Mouse (Mus musculus) ES-E14 (cell line): ENCODE data around the gene Cd164. TPM values are rescaled to one million over a fixed set of nuclear protein-coding genes. Genes with fewer than 3 reads are reported as not detected.

Experiments used
- DNase-seq: peaks from one replicate; pipeline ENCODE4 v3.0.0-alpha.2; 2013; ENCODE audit warnings: low read depth, low spot score
- H3K27ac ChIP-seq: 2 replicates; pipeline ENCODE4 v1.5.1; 2012; ENCODE audit warnings: low read depth, mild to moderate bottlenecking, low read length, moderate library complexity, mixed read lengths; ENCODE audit not compliant: poor library complexity, insufficient read depth, severe bottlenecking
- H3K36me3 ChIP-seq: 2 replicates; pipeline ENCODE4 v1.6.1; 2012; ENCODE audit warnings: mild to moderate bottlenecking, low read length, moderate library complexity, mixed read lengths; ENCODE audit not compliant: control insufficient read depth, poor library complexity, insufficient read depth, severe bottlenecking
- H3K4me1 ChIP-seq, 2 experiments: fragments of 150-350 bp in 1 of 2; sonication (generic) in 1 of 2; 2 replicates each; pipeline ENCODE4 v1.6.1; 2012; ENCODE audit warnings: low read length in 2 of 2, mild to moderate bottlenecking in 1 of 2, mixed read lengths in 1 of 2; ENCODE audit not compliant: control insufficient read depth in 2 of 2, insufficient read depth in 2 of 2, poor library complexity in 1 of 2
- H3K4me3 ChIP-seq, 2 experiments: fragments of 150-350 bp in 1 of 2; sonication (generic) in 1 of 2; 2 replicates each; pipeline ENCODE4 v1.5.1; 2012; ENCODE audit warnings: low read length in 2 of 2, low read depth in 1 of 2, mild to moderate bottlenecking in 1 of 2, mixed read lengths in 1 of 2; ENCODE audit not compliant: insufficient read depth in 1 of 2, poor library complexity in 1 of 2, severe bottlenecking in 1 of 2
- H3K9ac ChIP-seq: 2 replicates; pipeline ENCODE4 v1.6.1; 2012; ENCODE audit warnings: low read depth, mild to moderate bottlenecking, low read length, mixed read lengths; ENCODE audit not compliant: poor library complexity, insufficient read depth, severe bottlenecking
- H3K9me3 ChIP-seq: fragments of 150-350 bp; sonication (generic); 2 replicates; pipeline ENCODE4 v1.6.1; 2012; ENCODE audit warnings: low read depth, mild to moderate bottlenecking, low read length; ENCODE audit not compliant: control insufficient read depth, insufficient read depth
- CHD2 ChIP-seq: IDR thresholded peaks from 2 replicates; pipeline ENCODE4 v1.6.1; 2014; ENCODE audit warnings: mild to moderate bottlenecking, low read depth, low read length, inconsistent platforms
- HCFC1 ChIP-seq: IDR thresholded peaks from 2 replicates; pipeline ENCODE4 v1.6.1; 2012; ENCODE audit warnings: low read length, inconsistent platforms, borderline replicate concordance; ENCODE audit not compliant: insufficient read depth
- MAFK ChIP-seq: IDR thresholded peaks from 2 replicates; pipeline ENCODE4 v1.6.1; 2014; ENCODE audit warnings: mild to moderate bottlenecking, low read depth, low read length, inconsistent platforms; ENCODE audit not compliant: insufficient read depth
- ZC3H11A ChIP-seq: IDR thresholded peaks from 2 replicates; pipeline ENCODE4 v1.6.1; 2012; ENCODE audit warnings: low read depth, mild to moderate bottlenecking, inconsistent platforms, low read length, borderline replicate concordance
- ZNF384 ChIP-seq: IDR thresholded peaks from 2 replicates; pipeline ENCODE4 v1.6.1; 2012; ENCODE audit warnings: low read depth, low read length, inconsistent platforms
- in situ Hi-C, 2 experiments: fragments of 600-800 bp; cut with MboI; formaldehyde crosslinking; loops; one replicate each; pipeline ENCODE4 v1.15.1; 2025; ENCODE audit warnings: low sequenced_read_pairs in 2 of 2, inconsistent platforms in 1 of 2; ENCODE audit not compliant: unreplicated experiment in 2 of 2
- total RNA-seq: library from RNA; depleted of rRNA; stranded (reverse); fragments of 300-350 nt; gene quantifications from 2 replicates; pipeline ENCODE4 v1.2.3, GENCODE M21; 2012

Cd164 gene
- total RNA-seq, 1 experiment: 127 TPM

DNA sequence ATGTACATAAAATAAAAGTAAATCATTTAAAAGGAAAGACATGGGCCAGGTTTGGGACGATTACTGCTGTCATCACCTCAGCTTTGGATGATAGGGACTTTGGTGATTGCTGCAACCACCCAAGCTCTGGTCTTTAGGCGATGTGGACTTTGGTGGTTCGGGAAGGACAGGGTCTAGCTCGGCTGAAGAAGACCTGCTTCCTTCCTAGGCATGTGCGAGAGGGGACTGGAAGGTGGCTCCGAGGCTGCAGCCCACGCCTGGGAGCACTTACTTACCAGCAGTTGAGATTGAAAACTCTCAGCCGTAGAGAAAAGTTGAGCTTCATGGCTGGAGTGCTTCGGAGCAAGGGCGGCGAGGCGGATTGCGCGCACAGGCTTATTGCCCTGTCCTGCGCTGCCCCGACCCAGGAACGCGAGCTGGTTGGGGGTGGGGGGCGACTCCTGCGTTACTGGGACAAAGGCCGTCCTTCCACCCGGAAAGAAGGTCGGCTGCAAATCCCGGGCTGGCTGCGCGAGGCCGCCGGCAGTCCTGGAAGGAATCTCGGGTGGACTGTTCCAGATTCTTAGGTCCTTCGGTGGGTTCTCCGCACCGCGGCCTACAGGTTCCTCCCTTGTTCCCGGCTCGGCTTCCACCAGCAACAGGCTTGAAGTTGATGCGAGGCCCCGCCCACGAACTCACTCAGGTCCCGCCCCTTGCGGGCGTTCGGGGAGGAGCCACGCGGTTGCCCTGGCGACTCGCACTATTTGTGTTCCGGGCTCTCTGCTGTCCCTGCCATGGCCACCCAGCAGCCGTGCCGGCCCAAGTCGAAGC, 29.3 kb upstream of the Cd164 start, which contains the start of the genes Smpd2 and Ppil6:
TSS of gene Smpd2 (minus strand) at position 662 of the 810 bp plus-strand sequence.
TSS of gene Ppil6 (plus strand) at position 732 of the 810 bp plus-strand sequence.
- Histone ChIP-seq H3K4me3 (peak within 1 kb of the TSS; percentile 74 to 78), H3K4me1 (peaks cover 4 to 9% of the 10 kb centered on the region in 2 experiments; a peak in 1 of 4 replicates), H3K9ac (peak within 1 kb of the TSS; percentile 77), H3K9me3 (no peaks in the 10 kb centered on the region), H3K27ac (no peak within 1 kb of the TSS), H3K36me3 (peaks cover 29% of the 10 kb centered on the region)
- peak; percentile 89 for DNase-seq
- TF ChIP-seq MAFK: no peak
- no peak for TF ChIP-seq ZC3H11A
- no peak for TF ChIP-seq HCFC1
- no peak for TF ChIP-seq CHD2
- TF ChIP-seq ZNF384: no peak
- in situ Hi-C loops: no loop called here

DNA sequence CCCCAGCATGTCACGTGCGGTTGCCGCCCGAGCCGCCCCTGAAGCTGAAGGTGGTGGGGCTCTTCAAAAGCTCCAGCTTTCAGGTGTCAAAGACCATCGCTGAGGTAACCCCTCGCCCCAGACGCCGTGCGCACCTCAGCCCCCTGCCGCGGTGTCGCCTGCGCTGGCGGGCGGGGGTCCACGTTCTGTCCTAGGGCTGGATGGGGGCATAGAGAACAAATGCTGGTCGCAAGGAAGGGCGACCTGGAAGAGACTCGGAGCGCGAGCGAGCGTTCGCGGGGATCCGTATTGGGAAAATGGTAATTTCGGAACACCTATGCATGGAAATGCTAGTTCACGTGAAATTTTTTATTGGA, 28.7 kb upstream of the Cd164 start:
- no peak overlapping the region for H3K27ac ChIP-seq
- H3K4me3 ChIP-seq: peak overlapping the region; percentile 74 to 78
- H3K4me1 ChIP-seq: peaks cover 4 to 9% of the 10 kb centered on the region in 2 experiments; a peak in 1 of 4 replicates
- H3K9me3 ChIP-seq: no peaks in the 10 kb centered on the region
- TF ChIP-seq MAFK (no peak), HCFC1 (no peak), CHD2 (no peak), ZNF384 (no peak), ZC3H11A (no peak)
- in situ Hi-C loops: no loop called here
- H3K36me3 ChIP-seq: peaks cover 29% of the 10 kb centered on the region
- H3K9ac ChIP-seq: peak overlapping the region; percentile 38
- DNase-seq: no peak

DNA sequence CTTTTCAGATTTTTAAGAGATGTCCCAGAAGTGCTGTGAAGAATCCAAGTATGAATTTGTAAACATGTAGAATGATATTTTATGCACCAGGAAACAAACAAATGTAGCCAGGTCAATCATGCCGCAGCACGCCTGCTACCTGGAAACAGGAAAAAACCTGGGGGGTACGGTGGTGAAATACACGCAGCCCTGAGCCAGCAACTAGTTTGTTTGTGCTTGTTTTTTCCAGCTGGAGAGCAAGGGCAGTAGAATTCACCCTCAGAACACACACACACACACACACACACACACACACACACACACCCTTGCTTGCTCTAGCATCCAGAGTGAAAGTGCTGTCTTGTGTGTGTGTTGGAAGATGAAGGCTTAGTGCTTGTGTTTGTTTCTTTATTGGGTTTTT, 28.1 kb upstream of the Cd164 start:
- TF ChIP-seq HCFC1 (no peak), ZNF384 (no peak), CHD2 (no peak), MAFK (no peak), ZC3H11A (no peak)
- peaks cover 23% of the 10 kb centered on the region for H3K36me3 ChIP-seq
- H3K4me1 ChIP-seq: peaks cover 4 to 9% of the 10 kb centered on the region in 2 experiments; a peak in 1 of 4 replicates
- peak overlapping the region in 1 of 2 experiments; percentile 78; a peak in 1 of 4 replicates for H3K4me3 ChIP-seq
- no peak overlapping the region for H3K9ac ChIP-seq
- H3K27ac ChIP-seq: no peak overlapping the region
- no peak for DNase-seq
- H3K9me3 ChIP-seq: no peaks in the 10 kb centered on the region
- in situ Hi-C loops: no loop called here

DNA sequence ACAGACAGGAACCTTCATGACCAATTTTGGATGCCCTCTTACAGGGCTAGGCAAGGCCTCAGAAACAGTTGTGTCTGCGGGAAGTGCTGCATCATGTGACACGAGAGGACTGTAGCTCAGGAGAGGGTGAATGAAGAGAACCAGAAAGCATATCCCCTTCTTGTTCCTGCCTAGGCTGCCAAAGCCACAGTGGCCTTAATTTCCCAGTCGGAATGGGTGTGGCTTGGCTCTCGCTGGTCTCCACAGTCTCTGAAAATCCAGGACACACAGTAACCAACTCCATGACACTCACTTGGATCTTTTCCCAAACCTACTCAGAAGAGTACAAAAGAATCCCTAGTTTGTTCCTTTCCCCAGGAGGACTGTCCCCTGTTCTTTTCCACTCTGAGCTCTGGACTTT, 18.3 kb upstream of the Cd164 start:
- Histone ChIP-seq H3K9ac (no peak overlapping the region), H3K9me3 (no peaks in the 10 kb centered on the region), H3K4me1 (peaks cover 0 to 8% of the 10 kb centered on the region in 2 experiments; a peak in 2 of 4 replicates), H3K36me3 (no peaks in the 10 kb centered on the region), H3K4me3 (no peak overlapping the region), H3K27ac (no peak overlapping the region; the same call in 1 of the 2 replicates)
- no peak for TF ChIP-seq MAFK
- in situ Hi-C loops: loop anchor here in 1 of 2 experiments (25.0 kb wide), 1 partner anchor 489 kb away; no protein-coding TSS in a partner anchor
- DNase-seq: no peak
